Mouse (Mus musculus): ENCODE results near the gene Il6st.
A peak's percentile ranks its signal among the peaks of the same experiment; 100 is the strongest.
"Not testable (repeated sequence)": the region's sequence is repeated elsewhere in the genome, so short reads cannot be mapped to it uniquely, and the experiment has no call there.

The Il6st gene

DNA sequence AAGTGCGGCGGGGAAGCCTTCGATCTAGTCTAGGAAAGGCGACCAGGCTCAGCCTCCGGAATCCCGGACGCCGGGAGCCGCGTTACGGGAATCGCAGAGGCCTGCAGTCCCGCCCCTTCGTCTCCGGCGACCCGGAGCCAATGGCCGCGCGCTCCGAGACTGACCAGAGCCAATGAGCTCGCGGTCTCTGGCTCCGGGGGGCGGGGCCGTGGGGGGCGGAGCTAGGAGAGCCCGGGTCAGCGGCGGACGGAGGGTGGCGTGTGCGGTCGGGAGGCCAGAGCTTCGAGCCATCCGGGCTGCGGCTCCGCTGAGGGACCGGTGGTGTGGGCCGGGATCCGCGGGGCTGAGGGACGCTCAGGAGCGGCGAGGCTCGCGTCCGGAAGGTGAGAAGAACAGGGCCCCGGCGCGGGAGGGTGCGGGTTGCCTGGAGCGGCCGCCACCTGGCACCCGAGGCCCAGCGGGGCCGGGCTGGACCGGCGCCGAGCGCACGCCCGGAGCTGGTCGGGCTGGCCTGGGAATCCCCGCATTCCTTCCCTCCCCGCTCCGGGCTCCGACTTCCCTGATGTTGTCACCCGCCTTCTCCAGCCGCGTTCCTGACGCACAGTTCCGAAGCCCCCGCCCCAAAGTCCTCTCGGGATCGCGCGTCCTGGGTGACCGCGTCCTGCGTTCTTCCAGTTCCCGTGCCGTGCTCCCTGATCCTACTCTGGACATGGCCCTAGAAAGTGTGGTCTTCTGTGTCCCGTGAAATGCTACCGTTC lies at the start of gene Il6st:
Gene Il6st (plus strand): TSS at position 203 of the 758 bp plus-strand sequence.
- peak; percentile 98 for DNase-seq (ENCODE audit: low spot score)

DNA sequence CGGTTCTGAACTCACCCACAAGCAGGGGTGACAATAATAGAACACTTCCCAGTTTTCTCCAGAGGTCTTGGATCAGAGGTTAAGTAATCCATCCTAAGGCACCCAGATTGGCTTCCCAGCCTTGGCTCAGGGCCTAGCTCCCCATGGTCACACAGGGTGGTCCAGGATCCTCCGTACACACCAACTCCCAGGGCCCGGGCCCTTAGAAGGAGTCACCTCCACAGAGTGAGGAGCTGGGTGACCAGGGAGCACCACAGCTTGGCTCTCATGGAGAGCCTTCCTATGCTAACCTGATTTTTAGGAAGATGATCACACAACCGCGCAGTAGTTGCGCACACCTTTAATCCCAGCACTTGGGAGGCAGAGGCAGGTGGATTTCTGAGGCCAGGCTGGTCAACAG lies 48.0 kb upstream of the Il6st start:
- DNase-seq (ENCODE audit: low spot score) = no peak

DNA sequence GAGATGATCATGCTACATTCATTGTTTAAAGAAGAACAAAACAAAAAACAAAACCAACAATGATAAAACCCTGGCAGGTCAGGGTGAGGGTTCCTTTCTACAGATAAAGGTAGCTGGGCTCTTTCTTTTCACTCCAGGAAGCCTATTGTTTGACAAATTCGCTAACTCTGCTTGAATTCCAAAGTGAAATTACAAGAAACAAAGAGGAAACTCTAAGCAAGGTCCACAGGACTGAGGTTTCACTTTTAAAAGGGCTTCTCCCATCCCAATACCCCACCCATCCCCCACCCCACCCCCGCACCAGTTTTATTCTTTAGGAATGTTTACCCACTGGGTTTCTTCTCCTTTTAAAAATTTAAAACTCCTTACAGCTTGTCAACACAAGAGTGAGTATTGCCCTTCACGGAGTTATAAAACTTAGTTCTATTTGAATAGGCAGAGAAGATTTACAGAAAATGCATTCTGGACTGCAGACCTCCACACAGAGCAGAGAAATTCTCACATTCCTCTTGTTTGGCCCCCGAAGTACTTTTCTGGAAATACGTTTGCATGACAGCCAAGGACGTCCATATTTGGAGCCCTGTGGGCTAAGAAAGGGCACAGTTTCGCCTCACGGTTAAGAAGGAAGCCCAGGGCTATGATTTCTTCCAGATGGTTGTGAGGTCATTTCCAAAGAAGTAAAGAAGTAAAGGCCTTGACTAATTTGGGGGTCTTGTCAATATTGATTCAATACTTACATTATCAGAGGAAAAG lies 47.3 kb upstream of the Il6st start:
- no peak for DNase-seq (ENCODE audit: low spot score)

DNA sequence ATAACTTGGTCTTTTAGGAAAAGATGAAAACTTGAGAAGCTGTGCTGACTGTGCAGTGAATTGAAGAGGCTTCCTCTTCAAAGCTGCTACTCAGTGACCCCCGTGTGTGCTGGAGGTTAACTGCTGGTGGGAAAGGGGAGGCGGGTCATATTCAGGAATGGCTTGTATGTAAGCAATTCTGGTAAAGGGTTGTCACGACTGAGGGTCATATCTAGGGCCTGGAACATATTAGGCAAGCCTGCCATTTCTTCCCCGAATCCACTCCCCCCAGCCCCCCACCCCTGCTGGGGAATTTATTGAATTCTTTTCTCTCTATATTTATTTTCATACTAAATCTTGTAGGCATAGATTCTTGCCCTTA lies 46.7 kb upstream of the Il6st start:
- no peak for DNase-seq (ENCODE audit: low spot score)

DNA sequence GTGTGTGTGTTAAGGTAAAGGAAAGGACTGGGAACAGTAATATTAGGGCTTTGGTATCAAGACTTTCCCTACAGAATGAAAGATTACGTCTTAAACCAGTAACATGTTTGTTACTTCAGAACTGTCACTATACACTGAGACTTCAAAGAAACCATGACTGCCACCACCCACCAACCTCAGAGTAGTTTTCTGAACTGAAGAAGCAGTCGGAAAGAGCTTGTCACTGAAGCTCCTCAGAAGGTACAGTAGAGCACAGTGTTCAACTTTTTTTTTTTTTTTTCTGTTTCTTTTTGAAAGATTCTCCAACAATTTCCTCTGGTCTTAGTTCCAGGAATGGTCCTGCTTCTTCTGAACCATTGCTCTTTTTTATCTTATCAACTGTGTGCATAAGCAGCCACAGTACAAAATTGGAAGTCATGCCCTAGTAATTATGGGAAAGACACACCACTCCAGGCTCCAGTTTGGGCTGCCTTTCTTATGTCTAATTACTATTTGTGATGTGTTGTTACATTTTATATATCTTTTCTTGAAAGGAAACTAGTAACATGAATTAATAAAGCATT lies 45.9 kb upstream of the Il6st start:
- no peak for DNase-seq (ENCODE audit: low spot score)

DNA sequence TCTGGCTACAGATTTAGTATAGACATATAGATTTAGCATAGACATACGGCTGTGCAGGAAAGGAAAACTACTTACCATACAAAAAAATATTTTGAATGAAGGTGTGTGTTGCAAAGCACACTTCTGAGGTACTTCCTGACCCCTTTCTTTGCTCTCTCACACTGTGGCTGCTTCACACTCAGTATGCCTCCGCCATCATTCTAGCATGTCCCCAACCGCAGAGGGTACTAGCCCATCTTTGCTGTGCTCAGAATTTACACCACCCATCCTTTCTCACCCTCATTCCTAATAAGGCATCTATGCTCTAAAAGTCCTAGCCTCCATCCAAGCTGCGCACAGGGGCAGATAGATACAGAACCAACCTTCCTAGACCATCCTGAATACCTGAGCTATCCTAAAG lies 45.3 kb upstream of the Il6st start:
- no peak for DNase-seq (ENCODE audit: low spot score)

DNA sequence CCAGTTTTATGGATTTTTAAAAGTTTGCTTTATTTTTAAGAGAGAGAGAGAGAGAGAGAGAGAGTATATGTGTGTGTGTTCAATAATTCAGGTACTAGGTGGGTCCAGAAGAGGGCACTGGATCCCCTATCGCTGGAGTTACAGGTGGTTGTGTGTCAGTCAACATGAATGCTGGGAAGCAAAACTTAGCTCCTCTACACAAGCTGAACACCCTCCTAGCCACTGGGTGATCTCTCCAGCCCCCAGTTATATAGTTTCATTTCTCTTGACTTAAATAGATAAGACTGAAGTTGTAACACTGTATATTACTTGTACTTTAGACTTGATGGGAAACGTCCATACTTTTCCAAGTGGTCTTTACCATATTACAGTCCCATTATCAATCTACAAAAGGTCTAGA lies 39.7 kb upstream of the Il6st start:
- DNase-seq (ENCODE audit: low spot score) = no peak

DNA sequence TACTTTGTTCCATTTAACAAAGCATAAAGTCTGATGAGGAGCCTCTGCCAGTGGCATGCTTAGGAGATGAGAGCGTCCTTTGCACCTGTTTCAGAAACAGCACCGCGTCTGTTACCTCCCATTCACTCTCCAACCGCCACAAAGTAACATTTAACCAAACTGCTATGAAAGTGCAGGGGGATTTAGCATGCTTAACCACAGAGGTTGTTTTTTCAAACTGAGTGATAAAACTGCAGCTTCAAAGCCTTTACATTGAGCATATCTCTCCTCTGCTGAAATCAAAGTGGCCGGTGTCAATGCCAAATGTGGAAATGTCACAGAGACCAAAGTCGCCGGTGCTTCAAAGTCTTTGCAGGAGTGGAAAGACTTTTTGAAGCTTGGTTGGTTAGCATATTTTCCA lies 39.2 kb upstream of the Il6st start:
- DNase-seq (ENCODE audit: low spot score) = no peak

DNA sequence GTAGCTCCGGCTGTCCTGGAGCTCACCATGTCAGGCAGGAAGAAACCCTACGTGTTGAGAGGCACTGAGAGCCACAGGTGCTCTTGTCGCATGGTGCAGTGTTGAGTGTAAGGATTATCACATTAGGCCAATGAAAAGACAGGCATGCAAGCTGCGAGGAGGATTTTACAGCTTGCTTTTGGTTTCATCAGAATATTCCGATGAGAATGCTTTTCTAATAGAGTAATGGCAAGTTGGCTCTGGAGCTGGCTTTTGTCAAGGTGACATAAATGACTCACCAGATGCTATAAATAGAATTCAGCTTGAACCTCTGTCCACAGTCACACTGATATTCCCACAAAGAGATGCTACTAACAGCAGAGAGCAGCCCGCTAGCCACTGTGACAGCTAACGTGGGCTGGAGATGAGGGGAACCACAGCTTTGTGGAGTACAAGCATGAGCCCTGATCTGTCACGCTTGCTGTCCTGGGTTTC lies 38.7 kb upstream of the Il6st start:
- DNase-seq (ENCODE audit: low spot score) = no peak

DNA sequence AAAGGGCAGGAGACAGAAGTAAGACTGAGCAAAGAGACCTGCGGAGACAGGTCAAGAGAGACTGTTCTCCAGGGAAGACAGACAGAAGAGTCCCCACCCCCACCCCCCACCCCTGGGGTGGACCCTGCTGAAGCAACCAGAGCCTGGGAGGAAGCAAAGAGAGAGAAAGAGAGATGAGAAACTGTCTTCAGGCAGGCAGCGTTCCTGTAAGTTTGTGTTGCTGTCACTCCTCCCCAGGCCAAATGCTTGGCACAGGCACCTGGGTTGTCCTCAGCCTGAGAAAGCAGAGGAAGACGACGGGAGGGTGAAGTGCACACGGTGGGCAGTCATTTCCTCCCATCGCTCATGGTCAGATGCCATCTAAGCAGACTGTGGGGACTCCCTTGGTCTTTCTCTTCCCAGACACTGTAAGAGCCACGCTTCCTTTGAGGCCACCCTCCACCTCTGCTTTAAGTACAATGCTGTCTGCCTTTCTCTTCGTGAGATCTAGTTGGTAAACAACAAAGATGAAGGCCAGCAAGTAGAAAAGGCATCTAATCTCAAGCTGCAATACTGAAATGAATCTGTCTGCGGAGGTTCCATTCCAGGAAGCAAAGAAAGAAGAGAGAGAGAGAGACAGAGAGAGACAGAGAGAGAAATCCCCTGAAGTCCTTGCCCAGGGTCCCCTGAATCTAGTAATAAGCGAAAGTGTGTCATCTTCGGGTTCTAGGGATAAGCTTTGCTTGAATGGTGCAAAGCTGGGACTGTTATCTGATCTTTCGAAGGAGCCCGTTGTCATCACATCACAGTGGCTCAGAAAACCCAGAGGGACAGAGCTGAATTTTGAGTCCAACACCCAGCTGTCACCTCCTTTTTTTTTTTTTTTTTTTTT lies 37.4 kb upstream of the Il6st start:
- DNase-seq (ENCODE audit: low spot score) = no peak

DNA sequence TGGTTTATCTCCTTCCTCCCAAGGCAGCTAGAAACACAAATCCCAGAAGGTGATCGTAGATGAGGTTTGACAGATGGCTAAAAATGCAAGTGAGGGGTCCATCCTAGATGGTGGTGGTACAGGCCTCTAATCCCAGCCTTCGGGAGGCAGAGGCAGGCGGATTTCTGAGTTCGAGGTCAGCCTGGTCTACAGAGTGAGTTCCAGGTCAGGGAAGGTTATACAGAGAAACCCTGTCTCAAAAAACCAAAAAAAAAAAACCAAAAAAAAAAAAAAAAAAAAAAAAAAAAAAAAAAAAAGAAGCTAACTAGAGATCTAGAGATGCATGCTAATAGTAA lies 36.8 kb upstream of the Il6st start:
- not testable (repeated sequence) for DNase-seq (ENCODE audit: low spot score)

DNA sequence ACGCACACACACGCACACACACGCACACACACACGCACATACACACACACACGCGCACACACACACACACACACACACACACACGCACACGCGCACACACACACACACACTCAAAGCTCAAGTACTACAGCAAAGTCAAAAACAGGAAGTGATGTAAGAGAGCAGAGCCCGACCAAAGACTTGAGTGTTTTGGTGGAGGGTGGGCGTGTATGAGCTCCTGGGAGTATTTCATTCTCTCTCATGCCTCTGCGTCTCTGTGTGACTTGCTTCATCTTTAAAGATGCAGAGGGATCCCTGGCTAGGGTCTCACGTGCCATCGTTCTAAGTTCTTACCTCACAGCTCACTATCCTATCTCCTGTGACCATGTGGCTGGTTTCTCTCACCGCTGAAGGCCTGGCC lies 36.3 kb upstream of the Il6st start:
- DNase-seq (ENCODE audit: low spot score) = peak; percentile 38

DNA sequence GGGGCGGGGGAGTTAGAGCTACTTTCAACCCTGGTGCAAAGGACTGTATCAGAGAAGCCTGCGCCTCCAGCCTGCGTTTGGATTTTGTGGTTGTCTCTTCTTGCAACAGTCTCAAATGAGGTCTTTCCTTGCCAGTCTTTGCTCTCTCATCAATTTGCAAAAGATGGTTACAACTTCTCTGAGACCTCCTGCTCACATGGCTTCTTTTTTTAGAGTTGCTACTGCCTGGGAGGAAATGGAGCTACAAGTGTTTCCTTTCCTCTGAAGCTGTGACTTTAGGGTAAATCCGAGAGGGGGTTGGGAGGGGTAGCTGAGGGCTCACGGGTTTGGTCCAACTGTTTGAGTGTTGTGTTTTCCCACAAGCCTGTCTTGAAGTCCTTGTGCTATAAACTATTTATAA lies 30.6 kb upstream of the Il6st start:
- peak; percentile 50 for DNase-seq (ENCODE audit: low spot score)

DNA sequence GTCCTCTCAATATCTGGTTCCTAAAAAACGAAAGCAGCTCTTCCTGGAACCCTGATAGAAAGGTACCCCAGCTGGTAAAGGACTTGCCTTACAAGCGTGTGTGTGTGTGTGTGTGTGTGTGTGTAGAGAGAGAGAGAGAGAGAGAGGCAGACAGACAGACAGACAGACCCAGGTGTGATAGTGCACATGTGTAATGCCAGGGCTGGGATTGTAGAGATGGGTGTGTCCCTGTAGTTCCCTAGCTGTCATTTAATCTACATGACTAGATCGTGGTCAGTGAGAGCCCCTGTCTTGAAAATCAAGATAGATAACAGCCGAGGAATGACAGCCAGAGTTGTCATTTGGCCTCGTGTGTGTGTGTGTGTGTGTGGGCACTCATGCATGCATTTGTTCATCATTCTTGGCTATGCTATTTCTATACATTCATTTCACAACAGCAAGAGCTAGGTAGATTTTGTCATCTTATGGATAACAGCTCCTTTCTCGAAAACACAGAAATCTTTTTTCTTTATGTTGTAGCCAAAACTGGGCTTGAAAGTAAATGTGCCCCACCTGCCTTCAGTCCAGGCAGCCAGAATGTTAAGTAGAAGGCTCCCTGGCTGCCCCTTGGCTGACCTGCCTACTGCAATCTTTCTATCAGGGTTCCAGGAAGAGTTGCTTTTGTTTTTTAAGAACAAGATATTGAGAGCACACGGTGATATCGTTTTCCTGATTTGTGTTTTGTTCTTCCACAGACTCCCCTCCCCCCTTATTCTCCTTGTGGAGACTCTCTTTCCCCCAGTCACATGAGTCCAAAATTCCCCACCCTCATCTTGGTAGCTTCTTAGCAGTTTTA lies 28.4 kb upstream of the Il6st start:
- DNase-seq (ENCODE audit: low spot score) = no peak

DNA sequence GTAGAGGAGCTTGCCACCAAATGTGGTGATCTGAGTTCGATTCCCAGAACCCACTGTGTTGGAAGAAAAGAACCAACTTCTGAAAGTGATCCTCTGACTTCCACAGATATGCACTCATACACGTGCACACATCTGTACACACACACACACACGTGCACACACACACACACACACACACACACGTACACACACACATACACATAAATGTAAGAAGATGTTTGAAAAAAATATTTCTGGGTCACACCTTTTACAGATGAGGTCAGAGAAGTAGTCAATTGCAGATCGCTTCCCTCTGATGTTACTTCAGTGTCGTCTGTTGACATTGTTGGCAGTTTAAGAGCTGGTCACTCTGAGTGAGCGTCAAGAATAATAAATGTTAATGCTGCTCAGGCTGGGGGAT lies 27.6 kb upstream of the Il6st start:
- no peak for DNase-seq (ENCODE audit: low spot score)

DNA sequence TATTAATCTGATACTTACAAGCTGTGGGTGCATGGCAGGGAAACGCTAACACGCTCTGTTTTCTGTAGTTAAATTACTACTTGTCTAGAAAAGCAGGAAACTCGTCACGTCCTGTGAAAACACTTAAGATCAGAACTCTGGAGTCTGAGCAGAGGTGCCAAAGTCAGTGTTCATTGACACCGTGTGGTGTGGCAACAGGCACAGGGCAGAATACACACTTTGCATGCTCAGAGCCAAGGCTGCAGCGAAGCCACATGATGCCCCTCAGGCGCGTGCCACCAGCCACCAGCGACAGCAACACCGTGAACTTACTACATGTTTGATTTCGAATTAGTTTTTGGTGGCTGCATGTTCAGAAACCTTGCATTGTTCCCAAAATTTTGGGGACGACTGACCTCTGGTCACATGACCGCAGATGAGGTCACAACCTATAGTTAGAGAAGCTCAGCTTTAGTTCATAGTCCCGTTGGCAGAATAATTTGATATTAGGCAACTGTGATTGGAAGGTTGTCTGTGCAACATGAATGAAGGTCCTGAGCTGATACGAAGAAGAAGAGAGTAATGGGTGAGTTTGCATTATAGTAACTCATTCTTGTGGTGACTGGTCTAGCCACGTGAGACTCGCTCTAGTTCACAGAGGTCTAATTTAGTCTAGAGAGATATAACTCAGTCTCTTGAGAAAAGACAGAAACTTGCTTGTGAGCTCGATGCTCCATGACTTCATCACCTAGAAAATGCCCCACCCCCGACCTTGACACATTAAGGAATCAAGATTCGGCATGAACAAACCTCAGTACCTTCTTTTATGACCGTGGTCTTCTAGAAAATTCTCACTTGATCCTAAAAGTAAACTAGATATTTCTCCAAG lies 25.6 kb upstream of the Il6st start:
- no peak for DNase-seq (ENCODE audit: low spot score)

DNA sequence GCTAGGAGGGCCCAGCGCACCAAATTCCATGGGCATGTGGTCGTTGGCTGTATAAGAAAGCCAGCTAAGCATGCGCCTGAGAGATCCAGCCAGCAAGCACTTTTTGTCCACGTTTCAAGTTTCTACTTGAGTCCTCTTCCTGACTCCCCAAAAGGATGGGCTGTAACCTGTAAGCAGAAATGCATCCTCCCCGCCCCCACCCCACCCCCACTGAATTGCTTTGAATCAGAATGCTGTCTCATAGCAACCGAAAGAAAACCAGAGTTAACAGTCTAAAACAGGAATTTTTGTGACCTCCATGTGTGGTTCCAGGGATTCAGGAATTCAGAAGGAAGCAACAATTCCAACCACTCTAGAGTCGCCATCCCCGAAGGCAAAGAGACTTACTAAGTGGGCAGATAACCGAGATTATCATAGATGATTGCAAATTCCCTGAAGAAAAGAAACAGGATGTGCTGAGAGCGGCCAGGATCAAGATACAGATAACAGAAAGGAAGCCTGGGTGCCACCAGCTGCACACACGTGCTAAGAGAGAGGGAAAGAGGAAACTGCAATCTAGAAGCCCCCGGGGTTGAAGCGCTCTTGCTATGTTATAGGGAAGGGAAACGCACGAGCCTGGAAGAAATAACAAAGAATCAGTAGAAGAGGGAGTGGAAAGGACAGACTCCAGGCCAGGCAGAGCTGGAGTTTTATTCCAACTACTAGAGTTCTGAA lies 24.6 kb upstream of the Il6st start:
- DNase-seq (ENCODE audit: low spot score) = no peak

DNA sequence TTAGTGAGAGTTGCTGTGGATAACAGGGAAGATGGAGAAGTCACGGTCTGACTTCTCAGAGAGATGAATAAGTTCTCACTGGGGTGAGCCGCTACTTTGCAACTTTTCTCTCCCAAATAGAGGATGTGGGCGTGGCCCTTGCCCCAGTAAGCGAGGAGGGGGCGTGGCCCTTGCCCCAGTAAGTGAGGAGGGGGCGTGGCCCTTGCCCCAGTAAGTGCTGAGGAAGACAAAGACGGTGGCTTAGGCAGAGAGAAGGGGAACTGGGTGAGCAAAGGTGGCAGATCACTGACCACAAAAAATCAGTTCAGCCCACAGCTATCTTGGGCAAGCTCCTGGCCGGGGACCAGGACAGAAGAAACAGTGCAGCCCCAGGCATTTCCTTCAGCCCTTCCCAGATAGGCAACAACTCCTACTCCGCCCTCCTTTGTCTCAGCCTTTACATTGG lies 23.9 kb upstream of the Il6st start:
- peak; percentile 78 for DNase-seq (ENCODE audit: low spot score)

DNA sequence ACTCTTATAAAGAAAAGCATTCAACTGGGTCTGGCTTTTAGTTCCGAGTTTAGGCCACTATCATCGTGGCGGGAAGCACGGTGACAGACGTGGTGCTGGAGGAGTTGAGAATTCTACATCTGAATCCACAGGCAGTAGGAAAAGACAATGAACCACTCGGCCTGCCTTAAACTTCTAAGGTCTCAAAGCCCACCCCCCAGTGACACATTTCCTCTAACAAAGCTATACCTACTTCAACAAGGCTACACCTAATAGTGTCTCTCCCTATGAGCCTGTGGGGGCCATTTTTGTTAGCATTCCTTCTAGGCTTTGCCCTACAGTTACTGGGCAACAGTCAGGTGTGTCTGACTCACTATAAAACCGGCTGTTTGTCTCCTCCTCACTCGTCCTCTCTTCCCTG lies 23.2 kb upstream of the Il6st start:
- no peak for DNase-seq (ENCODE audit: low spot score)

Measured in lung, postnatal 25 days (tissue).